Mouse (Mus musculus): Measurements from ENCODE around the gene Tspan5. TPM values are rescaled to one million over a fixed set of nuclear protein-coding genes. Genes with fewer than 3 reads are reported as not detected.

The Tspan5 gene
- polyA plus RNA-seq, 1 experiment from 2014 or later: 2.6 TPM

GRCm38 (mm10) chr3:138740291-138740690, 1.7 kb upstream of the Tspan5 start:
- Histone ChIP-seq H3K27me3 (ENCODE audit: control insufficient read depth, insufficient read depth, low read depth, low read length) (peaks cover 42% of the 10 kb centered on the region), H3K4me2 (ENCODE audit: low read depth, low read length) (no peak overlapping the region), H3K4me1 (ENCODE audit: control insufficient read depth, low read depth, low read length) (peaks cover 10% of the 10 kb centered on the region), H3K9me3 (replicated peaks; ENCODE audit: control insufficient read depth, low read length) (no peaks in the 10 kb centered on the region), H3K4me3 (ENCODE audit: low read depth, low read length) (no peak overlapping the region), H3K36me3 (ENCODE audit: control insufficient read depth, insufficient read depth) (no peaks in the 10 kb centered on the region), H3K9ac (ENCODE audit: low read depth, low read length) (no peak overlapping the region), H3K27ac (ENCODE audit: low read length) (no peak overlapping the region)
- no peak for ATAC-seq (ENCODE audit: low read depth)
- 61% methylated on average over 3 of the region's 3 CpGs for WGBS (ENCODE audit: insufficient replicate concordance)

- no peak for ATAC-seq (ENCODE audit: low read depth)
- Histone ChIP-seq H3K4me2 (ENCODE audit: low read depth, low read length) (no peak overlapping the region), H3K9ac (ENCODE audit: low read depth, low read length) (no peak overlapping the region), H3K36me3 (ENCODE audit: control insufficient read depth, insufficient read depth) (no peaks in the 10 kb centered on the region), H3K27ac (ENCODE audit: low read length) (no peak overlapping the region), H3K4me1 (ENCODE audit: control insufficient read depth, low read depth, low read length) (peaks cover 10% of the 10 kb centered on the region), H3K4me3 (ENCODE audit: low read depth, low read length) (no peak overlapping the region), H3K27me3 (ENCODE audit: control insufficient read depth, insufficient read depth, low read depth, low read length) (peaks cover 42% of the 10 kb centered on the region), H3K9me3 (replicated peaks; ENCODE audit: control insufficient read depth, low read length) (no peaks in the 10 kb centered on the region)
- 27% methylated on average over 8 of the region's 8 CpGs for WGBS (ENCODE audit: insufficient replicate concordance)
Measured at GRCm38 (mm10) chr3:138740843-138741540, 1.0 kb upstream of the Tspan5 start.

GRCm38 (mm10) chr3:138742566-138742930, 553 bp downstream of the Tspan5 start:
- under 1% methylated on average over 23 of the region's 23 CpGs for WGBS (ENCODE audit: insufficient replicate concordance)
- Histone ChIP-seq H3K36me3 (ENCODE audit: control insufficient read depth, insufficient read depth) (no peaks in the 10 kb centered on the region), H3K9ac (ENCODE audit: low read depth, low read length) (peak overlapping the region; percentile 53), H3K4me1 (ENCODE audit: control insufficient read depth, low read depth, low read length) (peaks cover 10% of the 10 kb centered on the region), H3K27ac (ENCODE audit: low read length) (no peak overlapping the region; the same call in 1 of the 2 replicates), H3K9me3 (replicated peaks; ENCODE audit: control insufficient read depth, low read length) (no peaks in the 10 kb centered on the region), H3K27me3 (ENCODE audit: control insufficient read depth, insufficient read depth, low read depth, low read length) (peaks cover 42% of the 10 kb centered on the region), H3K4me3 (ENCODE audit: low read depth, low read length) (peak overlapping the region; percentile 71), H3K4me2 (ENCODE audit: low read depth, low read length) (peak overlapping the region; percentile 91)
- ATAC-seq (ENCODE audit: low read depth): no peak

- H3K27ac ChIP-seq (ENCODE audit: low read length): no peak overlapping the region
- peak overlapping the region; percentile 71 for H3K4me3 ChIP-seq (ENCODE audit: low read depth, low read length)
- no peaks in the 10 kb centered on the region for H3K36me3 ChIP-seq (ENCODE audit: control insufficient read depth, insufficient read depth)
- peak; percentile 73 for ATAC-seq (ENCODE audit: low read depth)
- under 1% methylated on average over 33 of the region's 33 CpGs for WGBS (ENCODE audit: insufficient replicate concordance)
- peaks cover 10% of the 10 kb centered on the region for H3K4me1 ChIP-seq (ENCODE audit: control insufficient read depth, low read depth, low read length)
- no peak overlapping the region; the same call in 1 of the 2 replicates for H3K9ac ChIP-seq (ENCODE audit: low read depth, low read length)
- peak overlapping the region; percentile 91 for H3K4me2 ChIP-seq (ENCODE audit: low read depth, low read length)
- no peaks in the 10 kb centered on the region for H3K9me3 ChIP-seq (replicated peaks; ENCODE audit: control insufficient read depth, low read length)
- peaks cover 42% of the 10 kb centered on the region for H3K27me3 ChIP-seq (ENCODE audit: control insufficient read depth, insufficient read depth, low read depth, low read length)
Measured at GRCm38 (mm10) chr3:138743061-138743671, 1.2 kb downstream of the Tspan5 start.

- Histone ChIP-seq H3K4me2 (ENCODE audit: low read depth, low read length) (peak overlapping the region; percentile 91; the same call in 1 of the 2 replicates), H3K27ac (ENCODE audit: low read length) (no peak overlapping the region), H3K9ac (ENCODE audit: low read depth, low read length) (no peak overlapping the region)
Measured at GRCm38 (mm10) chr3:138744030-138744774, 2.2 kb downstream of the Tspan5 start.

GRCm38 (mm10) chr3:138745091-138745490, 3.1 kb downstream of the Tspan5 start:
- 63% methylated on average over 11 of the region's 11 CpGs for WGBS (ENCODE audit: insufficient replicate concordance)
- peaks cover 10% of the 10 kb centered on the region for H3K4me1 ChIP-seq (ENCODE audit: control insufficient read depth, low read depth, low read length)
- H3K9me3 ChIP-seq (replicated peaks; ENCODE audit: control insufficient read depth, low read length): no peaks in the 10 kb centered on the region
- H3K4me3 ChIP-seq (ENCODE audit: low read depth, low read length): no peak overlapping the region
- peaks cover 41% of the 10 kb centered on the region for H3K27me3 ChIP-seq (ENCODE audit: control insufficient read depth, insufficient read depth, low read depth, low read length)
- no peaks in the 10 kb centered on the region for H3K36me3 ChIP-seq (ENCODE audit: control insufficient read depth, insufficient read depth)
- no peak overlapping the region for H3K27ac ChIP-seq (ENCODE audit: low read length)
- no peak for ATAC-seq (ENCODE audit: low read depth)
- no peak overlapping the region for H3K9ac ChIP-seq (ENCODE audit: low read depth, low read length)
- no peak overlapping the region for H3K4me2 ChIP-seq (ENCODE audit: low read depth, low read length)

More at GRCm38 (mm10) chr3:138744030-138744774, 2.2 kb downstream of the Tspan5 start:
- Histone ChIP-seq H3K4me3 (ENCODE audit: low read depth, low read length) (no peak overlapping the region), H3K27me3 (ENCODE audit: control insufficient read depth, insufficient read depth, low read depth, low read length) (peaks cover 42% of the 10 kb centered on the region), H3K9me3 (replicated peaks; ENCODE audit: control insufficient read depth, low read length) (no peaks in the 10 kb centered on the region), H3K4me1 (ENCODE audit: control insufficient read depth, low read depth, low read length) (peaks cover 10% of the 10 kb centered on the region), H3K36me3 (ENCODE audit: control insufficient read depth, insufficient read depth) (no peaks in the 10 kb centered on the region)
- 45% methylated on average over 8 of the region's 8 CpGs for WGBS (ENCODE audit: insufficient replicate concordance)
- no peak for ATAC-seq (ENCODE audit: low read depth)

GRCm38 (mm10) chr3:138745596-138745995, 3.6 kb downstream of the Tspan5 start:
- Histone ChIP-seq H3K27ac (ENCODE audit: low read length) (no peak overlapping the region), H3K9ac (ENCODE audit: low read depth, low read length) (no peak overlapping the region), H3K4me1 (ENCODE audit: control insufficient read depth, low read depth, low read length) (peaks cover 10% of the 10 kb centered on the region), H3K9me3 (replicated peaks; ENCODE audit: control insufficient read depth, low read length) (no peaks in the 10 kb centered on the region), H3K4me2 (ENCODE audit: low read depth, low read length) (no peak overlapping the region), H3K27me3 (ENCODE audit: control insufficient read depth, insufficient read depth, low read depth, low read length) (peaks cover 36% of the 10 kb centered on the region), H3K36me3 (ENCODE audit: control insufficient read depth, insufficient read depth) (no peaks in the 10 kb centered on the region), H3K4me3 (ENCODE audit: low read depth, low read length) (no peak overlapping the region)
- no peak for ATAC-seq (ENCODE audit: low read depth)
- WGBS (ENCODE audit: insufficient replicate concordance): 63% methylated on average over 4 of the region's 4 CpGs

- Histone ChIP-seq H3K4me2 (ENCODE audit: low read depth, low read length) (no peak overlapping the region), H3K4me3 (ENCODE audit: low read depth, low read length) (no peak overlapping the region), H3K9me3 (replicated peaks; ENCODE audit: control insufficient read depth, low read length) (no peaks in the 10 kb centered on the region), H3K27ac (ENCODE audit: low read length) (no peak overlapping the region), H3K4me1 (ENCODE audit: control insufficient read depth, low read depth, low read length) (peaks cover 9% of the 10 kb centered on the region), H3K27me3 (ENCODE audit: control insufficient read depth, insufficient read depth, low read depth, low read length) (peaks cover 26% of the 10 kb centered on the region), H3K9ac (ENCODE audit: low read depth, low read length) (no peak overlapping the region), H3K36me3 (ENCODE audit: control insufficient read depth, insufficient read depth) (no peaks in the 10 kb centered on the region)
- ATAC-seq (ENCODE audit: low read depth): no peak
- 34% methylated on average over 8 of the region's 8 CpGs for WGBS (ENCODE audit: insufficient replicate concordance)
Measured at GRCm38 (mm10) chr3:138746556-138746955, 4.6 kb downstream of the Tspan5 start.

- no peak for ATAC-seq (ENCODE audit: low read depth)
- no peak overlapping the region for H3K4me2 ChIP-seq (ENCODE audit: low read depth, low read length)
- H3K9me3 ChIP-seq (replicated peaks; ENCODE audit: control insufficient read depth, low read length): no peaks in the 10 kb centered on the region
- no peaks in the 10 kb centered on the region for H3K36me3 ChIP-seq (ENCODE audit: control insufficient read depth, insufficient read depth)
- peaks cover 5% of the 10 kb centered on the region for H3K4me1 ChIP-seq (ENCODE audit: control insufficient read depth, low read depth, low read length)
- 64% methylated on average over 5 of the region's 5 CpGs for WGBS (ENCODE audit: insufficient replicate concordance)
- H3K27ac ChIP-seq (ENCODE audit: low read length): no peak overlapping the region
- H3K4me3 ChIP-seq (ENCODE audit: low read depth, low read length): no peak overlapping the region
- H3K27me3 ChIP-seq (ENCODE audit: control insufficient read depth, insufficient read depth, low read depth, low read length): peaks cover 21% of the 10 kb centered on the region
- H3K9ac ChIP-seq (ENCODE audit: low read depth, low read length): no peak overlapping the region
Measured at GRCm38 (mm10) chr3:138747035-138747434, 5.0 kb downstream of the Tspan5 start.
